Mouse (Mus musculus) thymus, adult 2 months (tissue): Measurements from ENCODE around the gene Sdhc.

Experiments
- CTCF ChIP-seq: fragments of 200-500 bp; IDR thresholded peaks from 2 replicates; pipeline ENCODE4 v1.5.1; 2012; ENCODE audit warnings: mild to moderate bottlenecking, control low read depth, low read length, moderate library complexity, borderline replicate concordance; ENCODE audit not compliant: control insufficient read depth, poor library complexity, insufficient read depth; ENCODE audit errors: extremely low read depth
- POLR2A ChIP-seq: fragments of 200-500 bp; IDR thresholded peaks from 2 replicates; pipeline ENCODE4 v1.6.1; 2012; ENCODE audit warnings: mild to moderate bottlenecking, low read length, control low read depth, moderate library complexity; ENCODE audit not compliant: control insufficient read depth, poor library complexity, insufficient read depth; ENCODE audit errors: extremely low read depth

DNA sequence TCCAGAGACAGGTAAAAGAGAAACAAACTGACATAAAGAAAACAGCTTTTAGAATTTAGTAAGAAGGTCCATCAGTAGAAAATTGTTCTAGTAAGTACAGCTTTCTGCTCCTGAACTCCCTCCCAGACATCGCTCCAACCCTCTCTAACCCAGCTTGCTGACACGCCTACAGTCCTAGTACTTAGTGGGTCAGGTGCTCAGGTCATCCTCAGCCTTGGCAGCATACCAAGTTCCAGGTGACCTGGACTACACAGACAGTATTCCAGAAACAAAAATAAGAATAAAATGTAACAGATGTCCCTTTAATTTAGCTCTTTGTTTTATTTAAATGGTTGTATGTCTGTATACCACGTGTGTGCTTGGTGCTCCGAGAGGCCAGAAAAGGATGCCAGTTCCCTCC is 1.6 kb upstream of the Sdhc start:
- TF ChIP-seq POLR2A (no peak), CTCF (no peak)
